Mouse (Mus musculus) midbrain, embryonic 14.5 days (tissue): Measurements from ENCODE around the gene Gm20532. TPM values are rescaled to one million over a fixed set of nuclear protein-coding genes. Genes with fewer than 3 reads are reported as not detected.

Source experiments
- ATAC-seq: fragments of 200-750 bp; cut with Nextera tagmentation; 2 replicates; pipeline ENCODE4 v1.8.0; 2017; ENCODE audit warnings: moderate number of reproducible peaks, moderate library complexity; ENCODE audit not compliant: low FRiP score, low TSS enrichment
- DNase-seq: peaks from one replicate; pipeline ENCODE4 v3.0.0-alpha.2; 2015
- H3K27ac ChIP-seq: fragments of 300-500 bp; sonication (generic); replicated peaks from 2 replicates; pipeline ENCODE4 v1.5.1; 2014; ENCODE audit warnings: mild to moderate bottlenecking, low read depth, low read length, moderate library complexity
- H3K27me3 ChIP-seq: fragments of 300-500 bp; sonication (generic); 2 replicates; pipeline ENCODE4 v1.6.1; 2014; ENCODE audit warnings: low read length, control low read depth, mixed read lengths; ENCODE audit not compliant: control insufficient read depth, insufficient read depth
- H3K36me3 ChIP-seq: fragments of 300-500 bp; sonication (generic); 2 replicates; pipeline ENCODE4 v1.6.1; 2014; ENCODE audit warnings: low read length, control low read depth; ENCODE audit not compliant: control insufficient read depth, insufficient read depth
- H3K4me1 ChIP-seq: fragments of 300-500 bp; sonication (generic); 2 replicates; pipeline ENCODE4 v1.6.1; 2014; ENCODE audit warnings: mild to moderate bottlenecking, antibody characterized with exemption, low read length, control low read depth; ENCODE audit not compliant: control insufficient read depth, insufficient read depth
- H3K4me2 ChIP-seq: fragments of 300-500 bp; sonication (generic); 2 replicates; pipeline ENCODE4 v1.6.1; 2014; ENCODE audit warnings: mild to moderate bottlenecking, low read length, moderate library complexity
- H3K4me3 ChIP-seq: fragments of 300-500 bp; sonication (generic); replicated peaks from 2 replicates; pipeline ENCODE4 v1.5.1; 2014; ENCODE audit warnings: low read depth, low read length
- H3K9ac ChIP-seq: fragments of 300-500 bp; sonication (generic); replicated peaks from 2 replicates; pipeline ENCODE4 v1.6.1; 2014; ENCODE audit warnings: mild to moderate bottlenecking, low read length, moderate library complexity
- H3K9me3 ChIP-seq: fragments of 300-500 bp; sonication (generic); 2 replicates; pipeline ENCODE4 v1.6.1; 2016; ENCODE audit warnings: low read length, control low read depth, mixed read lengths; ENCODE audit not compliant: control insufficient read depth
- WGBS: fragments of 180-500 bp; shearing (Covaris S2); extraction: QIAGEN DNeasy Blood & Tissue Kit; methylation state at CpG from one replicate; pipeline ENCODE4 v1.1.7; 2014; 5-methylcytosine and 5-hydroxymethylcytosine counted together
- polyA plus RNA-seq: library from polyadenylated mRNA; unstranded; fragments of >200 nt; fragmentation: Nextera tagmentation; extraction: Ambion mirVana; gene quantifications from 2 replicates; pipeline ENCODE4 v1.2.1, GENCODE M21; 2014

Gene Gm20532
- polyA plus RNA-seq, 1 experiment from 2014 or later: not detected

DNA sequence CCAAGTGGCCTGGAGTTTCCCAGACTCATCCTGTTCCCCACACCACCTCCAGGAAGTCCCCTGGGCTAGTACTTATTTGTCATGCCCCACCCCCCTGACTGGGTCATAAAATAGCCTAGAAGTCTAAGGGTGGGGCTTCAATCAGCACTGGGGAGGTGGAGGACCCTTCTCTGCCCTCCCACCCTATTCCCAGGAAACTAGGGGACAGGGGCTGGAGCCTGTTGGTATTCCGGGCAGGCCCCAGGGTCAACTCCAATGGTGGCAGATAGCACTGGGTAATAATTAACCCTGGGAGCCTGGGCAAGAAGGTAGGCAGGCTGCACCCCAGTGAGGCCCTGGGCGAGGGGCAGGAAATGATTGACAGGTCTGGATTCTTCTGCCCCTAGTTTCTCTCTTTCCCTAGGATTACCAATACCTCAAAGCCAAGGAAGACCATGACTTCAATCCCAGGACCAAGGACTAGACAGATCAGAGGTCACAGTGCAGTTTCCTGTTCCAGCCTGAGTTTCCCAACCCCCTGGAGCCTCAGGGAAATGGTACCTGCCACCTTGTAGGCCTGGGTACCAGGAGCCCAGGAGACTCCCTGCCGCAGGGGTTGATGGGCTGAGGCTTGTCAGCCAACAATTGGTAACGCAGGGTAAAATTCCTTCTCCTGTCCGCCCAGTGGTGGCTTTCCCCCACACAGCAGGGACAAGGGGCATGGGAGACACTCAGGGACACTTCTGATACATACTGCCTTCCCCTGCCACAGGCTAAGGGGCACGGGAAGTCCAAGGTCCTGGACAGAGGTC is 8.7 kb downstream of the Gm20532 start:
- no peaks in the 10 kb centered on the region for H3K9me3 ChIP-seq
- H3K4me3 ChIP-seq: no peak overlapping the region
- ATAC-seq: no peak
- H3K27me3 ChIP-seq: no peaks in the 10 kb centered on the region
- H3K27ac ChIP-seq: no peak overlapping the region
- no peak for DNase-seq
- WGBS: 80% methylated on average over 6 of the region's 6 CpGs
- H3K4me1 ChIP-seq: no peaks in the 10 kb centered on the region
- H3K4me2 ChIP-seq: no peak overlapping the region
- H3K9ac ChIP-seq: no peak overlapping the region
- no peaks in the 10 kb centered on the region for H3K36me3 ChIP-seq

DNA sequence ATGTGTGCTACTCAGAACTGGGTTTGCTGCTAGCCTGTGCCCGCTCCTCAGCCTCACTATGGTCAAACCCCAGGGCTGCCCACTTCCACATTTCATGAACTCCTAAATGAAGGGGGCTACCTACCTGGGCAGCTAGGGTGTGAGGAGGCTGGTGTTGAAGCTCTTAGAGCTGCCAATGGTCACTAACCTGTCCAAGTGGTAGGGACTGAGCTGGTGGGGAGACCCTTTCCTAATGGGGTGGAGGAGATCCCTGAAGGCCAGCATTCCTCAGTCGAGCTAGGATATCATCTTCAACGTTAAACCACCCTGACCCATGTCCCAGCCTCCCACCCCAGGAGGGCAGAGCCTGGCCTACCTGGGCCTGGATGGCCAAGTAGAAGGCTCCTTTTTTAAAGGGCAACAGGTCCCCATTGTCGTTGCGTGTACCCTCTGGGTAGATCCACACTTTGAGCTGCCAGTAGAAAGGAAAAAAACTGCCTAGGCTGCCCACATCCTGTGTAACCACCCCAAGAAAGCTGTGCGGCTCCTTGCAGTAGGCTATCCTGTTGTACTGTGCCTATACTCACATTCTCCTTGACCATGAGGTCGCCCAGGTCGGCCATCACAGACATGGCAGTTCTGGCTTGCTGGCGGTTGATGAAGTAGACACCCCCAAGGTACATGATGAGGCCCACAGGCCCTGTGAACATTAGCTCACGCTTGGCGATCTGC is 9.4 kb downstream of the Gm20532 start:
- 85% methylated on average over 11 of the region's 11 CpGs for WGBS
- no peaks in the 10 kb centered on the region for H3K36me3 ChIP-seq
- no peak for ATAC-seq

DNA sequence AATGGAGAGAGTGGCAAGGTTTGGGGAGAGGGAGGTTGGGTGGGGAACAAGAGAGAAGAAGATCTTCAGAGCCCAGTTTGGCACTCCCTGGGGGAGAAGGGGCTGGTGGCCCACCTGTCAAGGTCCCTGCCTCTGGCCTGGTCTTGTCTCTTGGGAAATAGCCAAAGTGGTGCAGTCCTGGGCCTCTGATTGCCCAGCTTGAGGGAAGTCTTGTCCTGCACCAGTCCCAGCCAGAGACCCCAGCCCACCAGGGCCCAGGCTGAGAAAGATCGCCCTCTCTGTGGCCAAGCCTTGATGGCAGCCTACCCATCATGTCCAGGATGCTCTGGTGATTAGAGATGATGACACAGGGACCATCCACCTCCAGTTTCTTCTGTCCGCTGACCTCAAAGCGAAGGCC is 10.5 kb downstream of the Gm20532 start:
- H3K27me3 ChIP-seq: no peaks in the 10 kb centered on the region
- WGBS: 94% methylated on average over 3 of the region's 3 CpGs
- ATAC-seq (no peak), DNase-seq (no peak)
- no peak overlapping the region for H3K27ac ChIP-seq
- no peaks in the 10 kb centered on the region for H3K36me3 ChIP-seq
- no peak overlapping the region for H3K4me3 ChIP-seq
- no peaks in the 10 kb centered on the region for H3K4me1 ChIP-seq
- H3K9me3 ChIP-seq: no peaks in the 10 kb centered on the region
- no peak overlapping the region for H3K4me2 ChIP-seq
- no peak overlapping the region for H3K9ac ChIP-seq

More for the DNA sequence above, 9.4 kb downstream of the Gm20532 start:
- Histone ChIP-seq H3K27me3 (no peaks in the 10 kb centered on the region), H3K4me3 (no peak overlapping the region), H3K9me3 (no peaks in the 10 kb centered on the region), H3K4me2 (no peak overlapping the region), H3K4me1 (no peaks in the 10 kb centered on the region), H3K27ac (no peak overlapping the region), H3K9ac (no peak overlapping the region)
- DNase-seq: no peak

DNA sequence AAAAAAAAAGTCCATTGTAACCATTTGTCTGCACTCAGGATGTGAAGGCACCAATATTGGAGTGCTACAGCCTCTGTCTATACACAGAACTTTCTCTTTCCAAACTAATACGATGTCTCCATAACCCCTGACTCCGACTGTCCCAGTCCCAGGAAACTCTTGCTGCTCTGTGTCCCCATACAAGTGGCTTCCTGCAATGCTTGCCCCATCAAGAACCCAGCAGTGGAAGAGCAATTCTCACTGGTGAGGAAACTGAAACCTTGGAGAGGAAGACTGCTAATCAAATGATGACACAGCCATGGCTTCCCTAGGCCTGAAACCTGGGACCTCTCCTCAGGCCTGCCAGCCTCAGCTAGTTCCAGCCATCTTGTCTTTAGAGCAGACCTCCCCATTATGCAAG is 11.4 kb downstream of the Gm20532 start:
- no peak overlapping the region for H3K27ac ChIP-seq
- no peaks in the 10 kb centered on the region for H3K36me3 ChIP-seq
- 91% methylated on average over 2 of the region's 2 CpGs for whole genome bisulfite sequencing
- H3K9me3 ChIP-seq: no peaks in the 10 kb centered on the region
- ATAC-seq (no peak), DNase-seq (no peak)
- no peak overlapping the region for H3K4me3 ChIP-seq
- H3K4me1 ChIP-seq: no peaks in the 10 kb centered on the region
- H3K27me3 ChIP-seq: peaks cover 3% of the 10 kb centered on the region; the same call in 1 of the 2 replicates
- H3K4me2 ChIP-seq: no peak overlapping the region
- H3K9ac ChIP-seq: no peak overlapping the region

DNA sequence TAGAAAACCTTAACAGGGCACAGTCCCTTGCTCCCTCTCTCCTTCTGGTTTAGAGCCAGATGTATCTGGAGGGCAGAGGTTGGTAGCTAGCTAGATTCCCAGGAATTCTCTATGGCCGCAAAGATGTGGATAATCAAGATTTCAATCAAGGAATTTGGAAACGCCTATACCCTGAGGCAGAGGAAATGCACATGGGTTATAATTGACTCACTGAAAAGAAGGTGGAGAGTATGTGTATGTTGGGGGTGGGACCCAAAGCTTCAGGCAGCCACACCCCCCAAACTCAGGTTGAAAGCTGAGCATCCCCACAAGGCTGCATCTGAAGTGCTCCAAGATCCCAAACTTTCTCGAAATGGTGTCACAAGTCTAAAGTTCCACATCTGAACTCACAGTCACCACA is 12.0 kb downstream of the Gm20532 start:
- no peak for ATAC-seq

DNA sequence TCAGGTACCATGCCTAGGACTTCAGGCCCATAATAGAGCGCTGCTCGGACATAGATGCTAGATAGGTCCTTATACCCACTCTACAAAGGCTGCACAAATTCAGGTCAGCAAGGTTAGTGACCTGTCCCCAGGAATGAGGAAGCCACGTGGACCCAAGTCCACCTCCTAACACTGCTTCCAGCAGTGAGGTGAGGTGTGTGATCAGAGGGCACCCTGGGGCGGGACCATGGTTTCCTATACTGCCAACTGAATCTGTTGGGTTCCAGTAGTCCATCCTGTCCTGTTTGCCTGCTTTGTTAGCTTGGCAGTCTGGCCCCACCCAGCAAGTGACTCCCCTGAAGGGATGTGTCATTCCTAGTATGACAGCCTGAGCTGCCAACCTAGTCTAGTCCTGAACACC is 13.5 kb downstream of the Gm20532 start:
- H3K4me2 ChIP-seq: no peak overlapping the region
- no peak for ATAC-seq
- H3K9me3 ChIP-seq: no peaks in the 10 kb centered on the region
- no peak for DNase-seq
- H3K27me3 ChIP-seq: peaks cover 23% of the 10 kb centered on the region
- H3K27ac ChIP-seq: no peak overlapping the region
- H3K36me3 ChIP-seq: no peaks in the 10 kb centered on the region
- WGBS: 91% methylated on average over 4 of the region's 4 CpGs
- no peak overlapping the region for H3K4me3 ChIP-seq
- no peak overlapping the region for H3K9ac ChIP-seq
- H3K4me1 ChIP-seq: 0 out of 2 replicates have a peak, but pooled peaks cover 5% of the 10 kb centered on the region

More for the DNA sequence above, 12.0 kb downstream of the Gm20532 start:
- Histone ChIP-seq H3K27me3 (peaks cover 9% of the 10 kb centered on the region), H3K9ac (no peak overlapping the region), H3K36me3 (no peaks in the 10 kb centered on the region), H3K4me3 (no peak overlapping the region), H3K27ac (no peak overlapping the region), H3K4me2 (no peak overlapping the region), H3K9me3 (no peaks in the 10 kb centered on the region), H3K4me1 (0 out of 2 replicates have a peak, but pooled peaks cover 1% of the 10 kb centered on the region)
- 92% methylated on average over 3 of the region's 3 CpGs for WGBS
- DNase-seq: no peak

DNA sequence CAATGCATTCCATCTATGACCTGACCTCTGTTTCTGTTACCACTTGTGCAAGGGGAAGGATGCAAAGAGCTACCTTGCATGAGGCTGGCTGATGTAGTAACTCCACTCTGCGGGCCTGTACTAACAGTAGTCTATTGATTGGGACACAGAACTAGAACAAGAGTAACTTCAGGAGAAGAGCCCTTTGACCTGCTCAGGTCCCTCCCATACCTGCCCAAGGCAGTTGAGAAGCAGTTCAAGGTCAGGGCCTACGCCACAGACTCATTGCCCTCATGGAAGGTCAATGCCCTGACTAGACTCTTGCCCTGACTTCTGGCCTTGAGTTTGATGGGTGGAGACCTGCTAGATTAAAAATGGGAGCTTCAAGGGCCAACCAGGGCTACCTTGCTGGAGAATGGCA is 14.2 kb downstream of the Gm20532 start:
- 95% methylated on average over 2 of the region's 2 CpGs for WGBS
- Histone ChIP-seq H3K9ac (no peak overlapping the region), H3K27ac (no peak overlapping the region)

DNA sequence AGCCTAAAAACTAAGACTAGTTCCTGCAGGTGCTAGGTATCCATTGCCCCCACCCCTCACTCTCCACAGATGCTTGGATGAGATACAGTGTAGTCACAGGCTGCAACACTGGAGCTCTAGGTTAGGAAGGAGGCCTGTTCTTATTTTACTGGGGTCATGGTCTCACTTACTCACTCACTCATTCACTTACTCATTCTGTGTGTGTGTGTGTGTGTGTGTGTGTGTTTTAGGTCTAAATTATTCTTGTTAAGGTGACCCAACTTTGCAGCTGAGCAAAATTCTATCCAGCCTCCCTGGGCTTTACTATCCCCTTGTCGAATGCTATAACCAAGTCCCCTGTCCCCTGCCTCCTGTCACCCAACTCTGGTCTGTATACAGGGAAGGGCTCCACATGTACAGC is 15.2 kb downstream of the Gm20532 start:
- 77% methylated on average over 1 of the region's 1 CpGs for WGBS
- H3K9ac ChIP-seq: no peak overlapping the region

More for the DNA sequence above, 14.2 kb downstream of the Gm20532 start:
- no peaks in the 10 kb centered on the region for H3K9me3 ChIP-seq
- H3K27me3 ChIP-seq: peaks cover 23% of the 10 kb centered on the region
- DNase-seq: no peak
- ATAC-seq: no peak
- no peak overlapping the region for H3K4me2 ChIP-seq
- H3K4me3 ChIP-seq: no peak overlapping the region
- no peaks in the 10 kb centered on the region for H3K36me3 ChIP-seq
- H3K4me1 ChIP-seq: 0 out of 2 replicates have a peak, but pooled peaks cover 5% of the 10 kb centered on the region

More for the DNA sequence above, 15.2 kb downstream of the Gm20532 start:
- no peak overlapping the region for H3K4me2 ChIP-seq
- H3K36me3 ChIP-seq: no peaks in the 10 kb centered on the region
- H3K9me3 ChIP-seq: no peaks in the 10 kb centered on the region
- DNase-seq: no peak
- H3K4me1 ChIP-seq: 0 out of 2 replicates have a peak, but pooled peaks cover 5% of the 10 kb centered on the region
- no peak for ATAC-seq
- H3K27me3 ChIP-seq: peaks cover 23% of the 10 kb centered on the region
- no peak overlapping the region for H3K27ac ChIP-seq
- no peak overlapping the region for H3K4me3 ChIP-seq
